Mouse (Mus musculus) midbrain, embryonic 11.5 days (tissue): Measurements from ENCODE around the gene Fam107b. TPM values are rescaled to one million over a fixed set of nuclear protein-coding genes. Genes with fewer than 3 reads are reported as not detected.
"Not testable (repeated sequence)": the region's sequence is repeated elsewhere in the genome, so short reads cannot be mapped to it uniquely, and the experiment has no call there.

Experiments
- ATAC-seq: fragments of 200-750 bp; cut with Nextera tagmentation; 2 replicates; pipeline ENCODE4 v1.8.0; 2017; ENCODE audit warnings: moderate TSS enrichment, moderate library complexity; ENCODE audit not compliant: low FRiP score
- DNase-seq: peaks from one replicate; pipeline ENCODE4 v3.0.0; 2015; ENCODE audit warnings: low spot score; ENCODE audit errors: missing footprints
- H3K27ac ChIP-seq: fragments of 300-500 bp; sonication (generic); 2 replicates; pipeline ENCODE4 v1.5.1; 2014; ENCODE audit warnings: low read depth, low read length
- H3K27me3 ChIP-seq: fragments of 300-500 bp; sonication (generic); 2 replicates; pipeline ENCODE4 v1.6.1; 2014; ENCODE audit warnings: mild to moderate bottlenecking, low read length, moderate library complexity, mixed read lengths; ENCODE audit not compliant: control insufficient read depth, insufficient read depth
- H3K36me3 ChIP-seq: fragments of 300-500 bp; sonication (generic); 2 replicates; pipeline ENCODE4 v1.6.1; 2014; ENCODE audit warnings: mild to moderate bottlenecking, low read length, moderate library complexity, mixed read lengths; ENCODE audit not compliant: control insufficient read depth, insufficient read depth
- H3K4me1 ChIP-seq: fragments of 300-500 bp; sonication (generic); 2 replicates; pipeline ENCODE4 v1.6.1; 2014; ENCODE audit warnings: low read length; ENCODE audit not compliant: control insufficient read depth, insufficient read depth
- H3K4me2 ChIP-seq: fragments of 300-500 bp; sonication (generic); 2 replicates; pipeline ENCODE4 v1.6.1; 2014; ENCODE audit warnings: mild to moderate bottlenecking, moderate library complexity
- H3K4me3 ChIP-seq: fragments of 300-500 bp; sonication (generic); 2 replicates; pipeline ENCODE4 v1.5.1; 2014; ENCODE audit warnings: low read depth, low read length
- H3K9ac ChIP-seq: fragments of 300-500 bp; sonication (generic); 2 replicates; pipeline ENCODE4 v1.6.1; 2014; ENCODE audit warnings: low read length
- H3K9me3 ChIP-seq: fragments of 300-500 bp; sonication (generic); 2 replicates; pipeline ENCODE4 v1.6.1; 2016; ENCODE audit warnings: low read length; ENCODE audit not compliant: control insufficient read depth
- WGBS: fragments of 180-500 bp; shearing (Covaris S2); extraction: QIAGEN DNeasy Blood & Tissue Kit; methylation state at CpG from one replicate; pipeline ENCODE4 v1.1.7; 2014; 5-methylcytosine and 5-hydroxymethylcytosine counted together
- polyA plus RNA-seq: library from polyadenylated mRNA; unstranded; fragments of >200 nt; fragmentation: Nextera tagmentation; extraction: Ambion mirVana; gene quantifications from 2 replicates; pipeline ENCODE4 v1.2.1, GENCODE M21; 2014

The Fam107b gene
- polyA plus RNA-seq, 1 experiment from 2014 or later: 60.4 TPM

DNA sequence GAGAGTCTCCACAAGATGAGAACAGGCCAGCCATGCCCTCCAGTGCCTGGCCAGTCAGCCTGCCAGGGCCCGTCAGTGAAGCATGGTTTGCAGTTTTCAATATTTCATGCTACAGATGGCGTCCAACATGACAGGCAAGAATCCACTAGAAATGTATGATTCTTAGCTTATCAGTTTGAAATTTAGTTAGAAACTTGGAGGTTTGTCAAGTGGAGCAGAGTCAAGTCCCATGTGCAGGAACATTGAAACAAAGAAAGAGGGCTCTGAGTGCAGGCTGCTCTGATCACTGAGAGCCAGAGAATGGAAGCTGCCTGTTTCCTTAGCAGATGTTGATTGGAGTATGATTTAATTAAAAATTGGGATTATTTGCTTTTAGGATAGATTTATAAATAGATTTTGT lies 122.5 kb downstream of the Fam107b start:
- no peak overlapping the region for H3K4me2 ChIP-seq
- H3K4me1 ChIP-seq: no peaks in the 10 kb centered on the region
- H3K9ac ChIP-seq: no peak overlapping the region
- DNase-seq (no peak), ATAC-seq (no peak)
- H3K9me3 ChIP-seq: no peaks in the 10 kb centered on the region
- H3K4me3 ChIP-seq: no peak overlapping the region
- no peak overlapping the region for H3K27ac ChIP-seq
- H3K27me3 ChIP-seq: no peaks in the 10 kb centered on the region
- no peaks in the 10 kb centered on the region for H3K36me3 ChIP-seq
- WGBS: 90% methylated on average over 2 of the region's 2 CpGs

DNA sequence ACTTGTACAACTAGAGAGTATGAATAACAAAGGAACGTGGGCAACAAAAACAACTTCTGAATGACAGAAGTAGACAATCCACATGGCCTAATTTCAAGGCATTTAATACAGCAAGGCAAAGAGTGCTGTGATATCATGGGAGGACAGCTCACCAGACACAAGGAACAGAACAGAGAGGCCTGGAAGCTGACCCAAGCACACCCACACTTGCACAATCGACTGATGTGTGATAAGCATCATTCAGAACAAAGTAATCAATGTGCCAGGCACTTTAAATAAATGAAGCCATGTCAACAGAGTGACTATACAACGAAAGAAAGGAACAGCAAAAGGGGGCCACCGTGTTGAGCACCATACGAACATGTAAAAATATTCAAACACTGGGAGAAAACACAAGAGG lies 125.6 kb downstream of the Fam107b start:
- 89% methylated on average over 5 of the region's 5 CpGs for WGBS
- no peak for ATAC-seq

DNA sequence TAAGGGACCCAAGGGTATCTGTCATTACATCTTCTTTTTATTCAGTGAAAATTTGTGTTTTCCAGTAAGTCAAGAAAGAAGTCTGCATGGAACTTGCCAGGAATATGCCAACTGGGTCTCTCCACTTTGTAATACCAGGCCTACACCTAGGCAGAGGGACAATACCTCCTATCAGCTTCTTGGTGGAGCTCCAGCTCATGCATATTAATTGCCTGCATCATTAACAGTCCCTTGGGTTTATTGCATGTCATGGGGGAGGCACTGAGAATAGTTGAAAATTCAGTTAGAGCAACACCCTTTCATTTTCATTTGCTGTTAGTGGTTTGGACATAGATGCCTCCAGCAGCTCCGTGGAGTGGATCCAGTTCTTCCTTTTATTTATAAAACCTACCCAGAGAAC lies 130.1 kb downstream of the Fam107b start:
- no peaks in the 10 kb centered on the region for H3K36me3 ChIP-seq
- DNase-seq: no peak
- H3K27me3 ChIP-seq: no peaks in the 10 kb centered on the region
- WGBS: 75% methylated on average over 1 of the region's 1 CpGs
- H3K4me2 ChIP-seq: no peak overlapping the region
- ATAC-seq: no peak
- H3K9me3 ChIP-seq: no peaks in the 10 kb centered on the region
- no peak overlapping the region for H3K27ac ChIP-seq
- no peak overlapping the region for H3K4me3 ChIP-seq
- H3K4me1 ChIP-seq: no peaks in the 10 kb centered on the region
- no peak overlapping the region for H3K9ac ChIP-seq

More for the DNA sequence above, 125.6 kb downstream of the Fam107b start:
- Histone ChIP-seq H3K27ac (no peak overlapping the region), H3K4me2 (no peak overlapping the region), H3K4me1 (no peaks in the 10 kb centered on the region), H3K9ac (no peak overlapping the region), H3K9me3 (no peaks in the 10 kb centered on the region), H3K27me3 (no peaks in the 10 kb centered on the region), H3K4me3 (no peak overlapping the region), H3K36me3 (no peaks in the 10 kb centered on the region)
- no peak for DNase-seq

DNA sequence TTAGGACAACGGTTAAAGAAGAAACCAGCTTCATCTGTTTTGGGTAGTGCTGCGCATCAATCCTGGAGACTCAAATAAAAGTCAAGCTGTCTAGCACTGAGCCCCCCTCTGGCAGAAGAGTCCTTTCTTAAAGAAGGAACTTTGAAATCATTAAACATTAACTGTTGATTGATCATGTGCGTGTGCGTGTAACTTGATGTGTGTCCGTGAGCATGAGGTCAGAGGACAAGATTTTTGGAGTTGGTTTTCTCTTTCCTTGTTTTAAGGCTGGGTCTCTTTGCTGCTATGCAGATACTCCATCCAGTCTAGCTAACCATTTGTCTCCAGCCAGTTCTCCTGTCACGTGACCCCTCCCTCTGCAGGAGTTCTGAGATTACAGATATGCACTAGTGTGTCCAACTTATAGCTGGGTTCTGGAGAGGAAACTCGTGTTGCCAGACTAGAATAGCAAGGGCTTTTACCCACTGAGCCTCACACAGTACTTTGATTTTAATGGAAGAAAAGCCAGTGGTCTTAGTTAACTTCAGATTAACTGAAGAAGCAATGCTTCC lies 132.4 kb downstream of the Fam107b start:
- Histone ChIP-seq H3K4me3 (no peak overlapping the region), H3K4me2 (no peak overlapping the region), H3K9me3 (no peaks in the 10 kb centered on the region), H3K9ac (no peak overlapping the region), H3K4me1 (no peaks in the 10 kb centered on the region), H3K36me3 (no peaks in the 10 kb centered on the region), H3K27ac (no peak overlapping the region), H3K27me3 (no peaks in the 10 kb centered on the region)
- 91% methylated on average over 7 of the region's 7 CpGs for WGBS
- ATAC-seq (no peak), DNase-seq (no peak)

DNA sequence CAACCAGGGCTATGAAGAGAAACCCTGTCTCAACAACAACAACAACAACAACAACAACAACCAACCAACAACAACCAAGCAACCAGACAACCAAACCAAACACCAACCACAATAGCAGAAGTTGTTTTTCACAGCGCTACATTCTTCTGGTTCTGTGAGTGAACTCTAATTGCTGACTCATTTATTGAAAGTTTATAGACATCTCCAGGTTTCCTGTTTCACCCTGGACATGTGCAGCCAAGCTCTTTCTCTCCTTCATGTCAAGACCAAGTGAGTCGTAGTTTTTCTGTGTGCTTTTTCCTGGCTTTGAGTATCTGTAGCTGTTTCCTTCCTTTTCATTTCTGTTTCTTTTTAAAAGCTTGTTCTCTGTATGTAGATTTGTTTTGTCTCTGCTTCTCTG lies 133.5 kb downstream of the Fam107b start:
- Histone ChIP-seq H3K4me1 (no peaks in the 10 kb centered on the region), H3K9ac (no peak overlapping the region), H3K36me3 (no peaks in the 10 kb centered on the region), H3K4me3 (no peak overlapping the region), H3K4me2 (no peak overlapping the region), H3K27ac (no peak overlapping the region), H3K9me3 (no peaks in the 10 kb centered on the region), H3K27me3 (no peaks in the 10 kb centered on the region)
- no peak for DNase-seq
- 91% methylated on average over 2 of the region's 2 CpGs for WGBS
- no peak for ATAC-seq

DNA sequence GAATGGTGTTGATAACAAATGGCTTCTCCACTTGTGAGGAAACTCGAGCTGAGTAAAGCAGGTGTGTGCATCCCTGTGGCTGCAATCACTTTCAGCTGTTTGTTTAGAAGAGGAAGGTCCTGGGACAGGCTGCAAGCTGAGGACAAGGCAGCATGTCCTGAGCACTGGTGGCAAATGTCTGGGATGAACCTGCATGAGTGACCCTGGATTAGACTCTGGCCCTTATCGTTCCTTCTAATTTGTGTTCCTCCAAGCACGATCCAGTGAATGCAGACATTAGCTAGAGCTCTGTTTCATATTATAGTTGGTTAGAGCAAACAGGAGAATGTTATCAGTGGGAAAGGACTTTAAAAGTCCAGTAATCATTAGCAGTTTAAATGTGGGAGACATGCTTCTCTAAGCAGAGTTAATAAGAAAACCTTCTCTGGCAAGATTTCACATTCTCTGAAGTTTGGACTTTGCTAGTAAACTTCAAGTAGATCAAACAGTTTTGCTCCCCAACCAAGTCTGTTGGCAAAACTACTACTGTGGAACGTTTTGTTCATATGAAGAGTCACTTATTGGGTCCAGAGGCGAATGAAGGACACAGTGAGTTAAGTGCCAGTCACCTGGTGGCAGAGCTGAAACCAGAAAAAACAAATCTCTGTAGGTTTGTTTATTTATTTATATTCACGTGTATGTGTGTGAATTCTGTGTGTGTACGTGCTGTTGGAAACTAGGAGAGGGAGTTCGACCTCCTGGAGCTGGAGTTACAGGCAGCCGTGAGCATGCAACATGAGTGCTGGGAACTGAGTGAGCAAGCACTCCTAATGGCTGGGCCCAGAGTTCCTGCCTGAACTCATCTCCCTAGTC lies 134.2 kb downstream of the Fam107b start:
- Histone ChIP-seq H3K4me1 (no peaks in the 10 kb centered on the region), H3K27me3 (no peaks in the 10 kb centered on the region), H3K4me3 (no peak overlapping the region), H3K36me3 (no peaks in the 10 kb centered on the region), H3K4me2 (no peak overlapping the region), H3K9me3 (no peaks in the 10 kb centered on the region), H3K9ac (no peak overlapping the region), H3K27ac (no peak overlapping the region)
- 75% methylated on average over 9 of the region's 9 CpGs for WGBS
- ATAC-seq (no peak), DNase-seq (no peak)

DNA sequence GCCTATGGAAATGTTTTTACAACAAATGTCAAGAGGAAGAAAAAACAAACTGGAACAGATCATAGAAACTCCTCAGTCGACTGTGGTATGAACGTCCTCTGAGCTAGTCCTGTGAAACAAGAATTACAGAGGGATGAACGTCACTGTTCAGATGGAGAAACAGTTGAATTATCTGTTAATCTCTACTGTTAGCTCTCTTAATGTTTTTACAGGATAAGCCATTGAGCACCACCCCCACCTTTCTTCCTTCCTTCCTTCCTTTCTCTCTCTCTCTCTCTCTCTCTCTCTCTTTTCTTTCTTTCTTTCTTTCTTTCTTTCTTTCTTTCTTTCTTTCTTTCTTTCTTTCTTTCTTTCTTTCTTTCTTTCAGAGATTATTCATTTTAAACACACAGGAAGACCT lies 135.0 kb downstream of the Fam107b start:
- ATAC-seq: not testable (repeated sequence)

DNA sequence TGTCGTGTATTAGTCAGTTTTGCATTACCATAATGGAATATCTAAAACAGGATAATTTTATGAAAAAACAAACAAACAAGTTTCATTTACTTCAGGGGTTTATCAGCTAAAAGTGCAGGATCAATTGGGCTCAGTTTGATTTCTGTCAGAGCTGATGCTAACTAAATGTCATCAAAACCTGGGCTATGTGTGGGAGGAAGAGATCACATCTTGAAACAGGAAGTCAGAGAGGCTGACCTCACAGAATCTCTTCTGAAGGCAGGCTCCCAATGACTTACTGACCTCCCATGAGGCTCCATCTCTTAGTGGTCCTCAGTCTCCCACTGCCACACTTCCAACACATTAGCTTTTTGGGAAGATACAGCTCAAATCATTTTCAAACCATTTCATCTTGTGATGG lies 136.9 kb downstream of the Fam107b start:
- WGBS: 78% methylated on average over 1 of the region's 1 CpGs
- H3K27ac ChIP-seq: no peak overlapping the region
- no peak for DNase-seq
- no peak overlapping the region for H3K4me2 ChIP-seq
- no peaks in the 10 kb centered on the region for H3K27me3 ChIP-seq
- H3K36me3 ChIP-seq: no peaks in the 10 kb centered on the region
- H3K9me3 ChIP-seq: no peaks in the 10 kb centered on the region
- H3K9ac ChIP-seq: no peak overlapping the region
- no peaks in the 10 kb centered on the region for H3K4me1 ChIP-seq
- no peak overlapping the region for H3K4me3 ChIP-seq
- ATAC-seq: no peak

More for the DNA sequence above, 135.0 kb downstream of the Fam107b start:
- not testable (repeated sequence) for H3K4me1 ChIP-seq, H3K27ac ChIP-seq, H3K9ac ChIP-seq, H3K27me3 ChIP-seq, H3K4me3 ChIP-seq, DNase-seq, H3K4me2 ChIP-seq, H3K9me3 ChIP-seq, H3K36me3 ChIP-seq
- WGBS: 67% methylated on average over 3 of the region's 3 CpGs

DNA sequence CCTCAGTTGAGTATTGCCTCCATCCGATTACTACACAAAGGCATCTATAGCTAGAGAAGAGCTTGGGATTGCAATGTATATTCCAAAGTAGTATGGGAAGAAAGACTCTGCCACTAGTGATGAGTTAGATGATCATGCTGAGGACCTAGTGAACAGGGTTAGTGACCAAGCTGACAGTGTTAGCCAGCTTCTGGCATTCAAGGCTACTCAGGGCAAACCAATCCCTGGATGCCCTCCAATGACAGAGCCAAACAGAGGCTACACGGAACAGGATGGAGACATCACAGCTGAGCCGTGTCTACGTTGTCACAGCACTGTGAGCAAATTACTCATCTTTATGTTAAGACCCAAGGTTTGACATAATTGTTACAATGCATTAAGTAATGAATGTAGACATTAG lies 138.3 kb downstream of the Fam107b start:
- H3K9me3 ChIP-seq: no peaks in the 10 kb centered on the region
- no peak overlapping the region for H3K27ac ChIP-seq
- ATAC-seq: no peak
- H3K4me1 ChIP-seq: no peaks in the 10 kb centered on the region
- H3K4me2 ChIP-seq: no peak overlapping the region
- no peak for DNase-seq
- H3K27me3 ChIP-seq: no peaks in the 10 kb centered on the region
- no peak overlapping the region for H3K9ac ChIP-seq
- no peaks in the 10 kb centered on the region for H3K36me3 ChIP-seq
- H3K4me3 ChIP-seq: no peak overlapping the region
- 89% methylated on average over 4 of the region's 4 CpGs for WGBS
